Mouse (Mus musculus): ENCODE data around the gene Clspn.

GRCm38 (mm10) chr4:126556809-126557711 is at the start of gene Clspn:
- no peak for TF ChIP-seq CTCF (IDR thresholded peaks at IDR 0.05; ENCODE audit: low read depth, low read length)
- TF ChIP-seq POLR2A (IDR thresholded peaks at IDR 0.05; ENCODE audit: extremely low read depth, insufficient read depth, low read length): no peak

Data from liver, adult 2 months (tissue).